Mouse (Mus musculus): ENCODE measurements around the gene Slc39a10.

DNA sequence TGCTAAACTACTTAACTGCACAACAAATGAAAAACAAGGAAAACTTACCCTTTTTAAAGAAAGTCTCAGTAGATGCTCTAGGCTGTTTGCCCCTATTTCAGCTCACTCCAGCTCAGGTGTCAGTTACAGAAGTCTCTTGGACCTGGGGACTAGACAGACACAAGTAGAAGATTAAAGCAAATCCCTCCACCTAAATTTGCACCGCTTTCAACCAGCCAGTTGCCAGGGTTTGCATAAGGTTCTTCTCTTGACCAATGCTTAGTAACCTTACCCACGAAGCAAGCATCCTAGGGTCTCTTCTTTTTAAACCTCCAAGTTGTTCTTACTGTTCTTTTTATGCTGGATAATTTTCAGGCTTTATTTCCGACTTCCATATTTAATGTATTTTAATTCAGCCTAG lies at the start of gene Slc39a10:
- TF ChIP-seq CTCF (IDR thresholded peaks at IDR 0.05; ENCODE audit: extremely low read depth, insufficient read depth, insufficient read length, insufficient replicate concordance) (no peak), POLR2A (IDR thresholded peaks at IDR 0.05; ENCODE audit: low read depth, low read length) (no peak)
